In genomic region chr12:26329031-26329675, GRCm38 (mm10) we compare ENCODE assay signal across 21 mouse cellular contexts.
A peak's percentile ranks its signal among the peaks of the same experiment; 100 is the strongest.
DNase-seq lines count a peak whose midpoint lies in the region; ATAC-seq and TF ChIP-seq lines count a peak whose summit lies in the region.
"Had no signal": no experiment of that assay in that cellular context is flagged by ENCODE, and none has a peak within 500 bp of the region (broad histone marks: within the 10 kb centered on the region; RNA-seq: fewer than 3 reads in every experiment).

No protein-coding gene starts in this region.

- no peak overlapping the region for H3K27ac ChIP-seq in lung, postnatal 0 days (ENCODE audit: low read length)
- H3K27ac ChIP-seq in embryonic facial prominence, embryonic 14.5 days (replicated peaks; ENCODE audit: low read depth, low read length) = no peak overlapping the region
- H3K27ac ChIP-seq in neural tube, embryonic 13.5 days (replicated peaks) = peak overlapping the region; percentile 35; the same call in 1 of the 2 replicates
- H3K27ac ChIP-seq: forebrain, embryonic 10.5 days; heart, embryonic 10.5 days; liver, embryonic 15.5 days had no signal

- WGBS in lung, postnatal 0 days = 80% methylated on average over 6 of the region's 6 CpGs
- WGBS in embryonic facial prominence, embryonic 14.5 days = 72% methylated on average over 6 of the region's 6 CpGs
- 69% methylated on average over 6 of the region's 6 CpGs for WGBS in neural tube, embryonic 13.5 days

- H3K9ac ChIP-seq in lung, postnatal 0 days (replicated peaks; ENCODE audit: low read depth) = no peak overlapping the region
- H3K9ac ChIP-seq in embryonic facial prominence, embryonic 14.5 days (ENCODE audit: low read depth, low read length) = no peak overlapping the region
- H3K9ac ChIP-seq in neural tube, embryonic 13.5 days = no peak overlapping the region
- H3K9ac ChIP-seq: liver, embryonic 15.5 days had no signal

- peak; percentile 72 for ATAC-seq in lung, postnatal 0 days
- ATAC-seq in embryonic facial prominence, embryonic 14.5 days (ENCODE audit: low read depth) = peak; percentile 32; the same call in 1 of the 2 replicates
- ATAC-seq in neural tube, embryonic 13.5 days (ENCODE audit: low read depth) = peak; percentile 59; the same call in 1 of the 2 replicates
- ATAC-seq in cerebellum, adult (ENCODE audit: insufficient number of reproducible peaks, low FRiP score, low TSS enrichment) = no peak

- H3K4me1 ChIP-seq in lung, postnatal 0 days (ENCODE audit: insufficient read depth, low read depth, low read length) = peaks cover 5% of the 10 kb centered on the region; the same call in 1 of the 2 replicates
- H3K4me1 ChIP-seq in embryonic facial prominence, embryonic 14.5 days (ENCODE audit: control insufficient read depth, insufficient read depth, low read length) = peaks cover 11% of the 10 kb centered on the region; the same call in 1 of the 2 replicates
- peaks cover 19% of the 10 kb centered on the region for H3K4me1 ChIP-seq in neural tube, embryonic 13.5 days (replicated peaks)
- H3K4me1 ChIP-seq: liver, embryonic 15.5 days had no signal

- H3K9me3 ChIP-seq in lung, postnatal 0 days (ENCODE audit: low read length) = no peaks in the 10 kb centered on the region
- H3K9me3 ChIP-seq in embryonic facial prominence, embryonic 14.5 days (ENCODE audit: control insufficient read depth, low read length) = no peaks in the 10 kb centered on the region
- no peaks in the 10 kb centered on the region for H3K9me3 ChIP-seq in neural tube, embryonic 13.5 days
- H3K9me3 ChIP-seq: forebrain, embryonic 10.5 days; heart, embryonic 10.5 days; liver, embryonic 15.5 days had no signal

- H3K4me2 ChIP-seq in lung, postnatal 0 days (replicated peaks; ENCODE audit: low read depth, low read length) = no peak overlapping the region
- H3K4me2 ChIP-seq in embryonic facial prominence, embryonic 14.5 days (ENCODE audit: low read depth, low read length) = no peak overlapping the region
- no peak overlapping the region for H3K4me2 ChIP-seq in neural tube, embryonic 13.5 days
- H3K4me2 ChIP-seq: liver, embryonic 15.5 days had no signal

- TF ChIP-seq EP300 in lung, postnatal 0 days (IDR thresholded peaks at IDR 0.05) = no peak

- no peaks in the 10 kb centered on the region for H3K27me3 ChIP-seq in lung, postnatal 0 days (replicated peaks; ENCODE audit: insufficient read depth, low read length)
- H3K27me3 ChIP-seq in embryonic facial prominence, embryonic 14.5 days (replicated peaks; ENCODE audit: control insufficient read depth, insufficient read depth, low read length) = no peaks in the 10 kb centered on the region
- no peaks in the 10 kb centered on the region for H3K27me3 ChIP-seq in neural tube, embryonic 13.5 days
- H3K27me3 ChIP-seq: CH12.LX; liver, embryonic 15.5 days had no signal

- TF ChIP-seq CTCF in lung, postnatal 0 days (IDR thresholded peaks at IDR 0.05) = no peak

- H3K36me3 ChIP-seq in lung, postnatal 0 days (ENCODE audit: insufficient read depth, low read length) = peaks cover 6% of the 10 kb centered on the region; the same call in 1 of the 2 replicates
- peaks cover 35% of the 10 kb centered on the region for H3K36me3 ChIP-seq in embryonic facial prominence, embryonic 14.5 days (ENCODE audit: control insufficient read depth, insufficient read depth, low read length)
- peaks cover 29% of the 10 kb centered on the region for H3K36me3 ChIP-seq in neural tube, embryonic 13.5 days
- H3K36me3 ChIP-seq: liver, embryonic 15.5 days had no signal

- H3K4me3 ChIP-seq in lung, postnatal 0 days (ENCODE audit: low read depth, low read length) = no peak overlapping the region
- H3K4me3 ChIP-seq in embryonic facial prominence, embryonic 14.5 days (ENCODE audit: low read depth, low read length) = no peak overlapping the region
- no peak overlapping the region for H3K4me3 ChIP-seq in neural tube, embryonic 13.5 days
- H3K4me3 ChIP-seq: forebrain, embryonic 10.5 days; heart, embryonic 10.5 days; liver, embryonic 15.5 days had no signal

- DNase-seq in adrenal gland, adult 2 months = peak; percentile 36
- DNase-seq in adrenal gland, postnatal 36 days = no peak
- peak; percentile 41 for DNase-seq in lung, postnatal 0 days (ENCODE audit: low spot score)
- no peak for DNase-seq in lung, postnatal 14 days
- DNase-seq in embryonic facial prominence, embryonic 14.5 days (ENCODE audit: low spot score) = peak; percentile 68
- DNase-seq in spleen, adult 12 weeks (ENCODE audit: low spot score) = no peak
- DNase-seq: adrenal gland, postnatal 10 days; cerebellum, adult 11 months; cerebellum, postnatal 36 days; gastrocnemius, postnatal 36 days; heart, postnatal 10 days; kidney, adult 2 months; kidney, postnatal 25 days; lung, postnatal 4 days; spleen, adult 18-20 months had no signal

Comparison
In these comparisons a context has a peak if more than half of its experiments do, and no peak if none do; other contexts are left out.
1. DNase-seq: peak in adrenal gland, adult 2 months (single experiment), lung, postnatal 0 days (single experiment) and embryonic facial prominence, embryonic 14.5 days (single experiment); none in adrenal gland, postnatal 36 days (0 of 2), lung, postnatal 14 days (single experiment) and spleen, adult 12 weeks (single experiment).